Mouse (Mus musculus): ENCODE results near the gene Clip4. TPM values are rescaled to one million over a fixed set of nuclear protein-coding genes. Genes with fewer than 3 reads are reported as not detected.

Clip4 gene
- 1 to 10 TPM in 1 of 2 experiments, under 1 TPM in 1; 0.08 to 1.0 TPM for polyA plus RNA-seq (2017; shearing (Covaris generic))

GRCm38 (mm10) chr17:71768173-71768572 is at the start of gene Clip4:
TSS of gene Clip4 (plus strand) at chr17:71768473.

GRCm38 (mm10) chr17:71752831-71753230 is 15.4 kb upstream of the Clip4 start, which contains the start of gene Pcare:
TSS of gene Pcare (minus strand) at chr17:71752894.

Other genes with a start within 250 kb of the Clip4 start
- 1 to 10 TPM; 7.3 to 8.6 TPM for gene Ndc80, start 241.6 kb upstream of the Clip4 start, polyA plus RNA-seq (2017; shearing (Covaris generic))
- gene Spdya, start 216.4 kb upstream of the Clip4 start, polyA plus RNA-seq (2017; shearing (Covaris generic)), result under 1 TPM; 0.30 to 0.65 TPM
- 100 to 1,000 TPM; 105 to 166 TPM for gene Wdr43, start 152.6 kb upstream of the Clip4 start, polyA plus RNA-seq (2017; shearing (Covaris generic))
- gene Togaram2, start 95.2 kb upstream of the Clip4 start, polyA plus RNA-seq (2017; shearing (Covaris generic)), result under 1 TPM; 0.05 to 0.64 TPM
- not detected for gene Pcare, start 15.6 kb upstream of the Clip4 start, polyA plus RNA-seq (2017; shearing (Covaris generic))